Mouse (Mus musculus) kidney, postnatal 0 days (tissue): ENCODE measurements around the gene Gsc2. TPM values are rescaled to one million over a fixed set of nuclear protein-coding genes. Genes with fewer than 3 reads are reported as not detected.
A peak's percentile ranks its signal among the peaks of the same experiment; 100 is the strongest.

Experiments used
- ATAC-seq: fragments of 200-750 bp; cut with Nextera tagmentation; replicated peaks from 2 replicates; pipeline ENCODE4 v1.8.0; 2017; ENCODE audit warnings: low read depth, moderate number of reproducible peaks, moderate TSS enrichment, moderate library complexity; ENCODE audit not compliant: low FRiP score
- DNase-seq: peaks from one replicate; pipeline ENCODE4 v3.0.0-alpha.2; 2016; ENCODE audit warnings: low spot score
- H3K27ac ChIP-seq: fragments of 300-500 bp; sonication (generic); 2 replicates; pipeline ENCODE4 v1.5.1; 2014; ENCODE audit warnings: mild to moderate bottlenecking
- H3K27me3 ChIP-seq: fragments of 300-500 bp; sonication (generic); 2 replicates; pipeline ENCODE4 v1.6.1; 2014; ENCODE audit warnings: low read length, mixed read lengths; ENCODE audit not compliant: insufficient read depth
- H3K36me3 ChIP-seq: fragments of 300-500 bp; sonication (generic); 2 replicates; pipeline ENCODE4 v1.6.1; 2014; ENCODE audit warnings: low read length, mixed read lengths; ENCODE audit not compliant: insufficient read depth
- H3K4me1 ChIP-seq: fragments of 300-500 bp; sonication (generic); replicated peaks from 2 replicates; pipeline ENCODE4 v1.6.1; 2014; ENCODE audit warnings: antibody characterized with exemption, low read length, mixed read lengths; ENCODE audit not compliant: insufficient read depth
- H3K4me2 ChIP-seq: fragments of 300-500 bp; sonication (generic); 2 replicates; pipeline ENCODE4 v1.6.1; 2014; ENCODE audit warnings: mild to moderate bottlenecking, low read length, moderate library complexity, mixed read lengths
- H3K4me3 ChIP-seq: fragments of 300-500 bp; sonication (generic); replicated peaks from 2 replicates; pipeline ENCODE4 v1.5.1; 2014; ENCODE audit warnings: low read depth, low read length
- H3K9ac ChIP-seq: fragments of 300-500 bp; sonication (generic); 2 replicates; pipeline ENCODE4 v1.6.1; 2014; ENCODE audit warnings: low read depth, low read length
- H3K9me3 ChIP-seq: fragments of 300-500 bp; sonication (generic); replicated peaks from 2 replicates; pipeline ENCODE4 v1.6.1; 2016; ENCODE audit warnings: low read length, inconsistent platforms, mixed read lengths
- CTCF ChIP-seq: IDR thresholded peaks from 2 replicates; pipeline ENCODE4 v1.5.1; 2016; ENCODE audit warnings: antibody characterized with exemption, low read depth, mild to moderate bottlenecking, moderate library complexity
- WGBS: fragments of 180-500 bp; shearing (Covaris S2); extraction: QIAGEN DNeasy Blood & Tissue Kit; methylation state at CpG from one replicate; pipeline ENCODE4 v1.1.7; 2014; 5-methylcytosine and 5-hydroxymethylcytosine counted together
- polyA plus RNA-seq: library from polyadenylated mRNA; unstranded; fragments of >200 nt; fragmentation: Nextera tagmentation; extraction: Ambion mirVana; gene quantifications from 2 replicates; pipeline ENCODE4 v1.2.1, GENCODE M21; 2015

Gsc2 gene
- polyA plus RNA-seq, 1 experiment from 2014 or later: 0.09 TPM

GRCm38 (mm10) chr16:17896091-17896490, 18.8 kb downstream of the Gsc2 start:
- H3K27me3 ChIP-seq: no peaks in the 10 kb centered on the region
- no peak overlapping the region for H3K4me2 ChIP-seq
- H3K36me3 ChIP-seq: peaks cover 10% of the 10 kb centered on the region
- ATAC-seq (no peak), DNase-seq (no peak)
- no peak overlapping the region for H3K4me3 ChIP-seq
- no peak overlapping the region for H3K27ac ChIP-seq
- H3K9me3 ChIP-seq: no peaks in the 10 kb centered on the region
- no peak overlapping the region for H3K9ac ChIP-seq
- H3K4me1 ChIP-seq: no peaks in the 10 kb centered on the region
- TF ChIP-seq CTCF: no peak

- Histone ChIP-seq H3K9ac (no peak within 1 kb of the TSS), H3K4me1 (0 out of 2 replicates have a peak, but pooled peaks cover 10% of the 10 kb centered on the region), H3K9me3 (no peaks in the 10 kb centered on the region), H3K4me2 (no peak within 1 kb of the TSS), H3K4me3 (no peak within 1 kb of the TSS), H3K36me3 (no peaks in the 10 kb centered on the region), H3K27me3 (no peaks in the 10 kb centered on the region), H3K27ac (no peak within 1 kb of the TSS)
- ATAC-seq: no peak
- no peak for DNase-seq
- 80% methylated on average over 2 of the region's 2 CpGs for WGBS
- no peak for TF ChIP-seq CTCF
These were observed 20.9 kb downstream of the Gsc2 start, which contains the start of gene Tssk1 for GRCm38 (mm10) chr16:17893923-17894322. TSS of gene Tssk1 (plus strand) at chr16:17894223.

GRCm38 (mm10) chr16:17892606-17893005, 22.3 kb downstream of the Gsc2 start:
- 60% methylated on average over 3 of the region's 3 CpGs for WGBS
- ATAC-seq (no peak), DNase-seq (no peak)
- Histone ChIP-seq H3K27me3 (no peaks in the 10 kb centered on the region), H3K4me1 (0 out of 2 replicates have a peak, but pooled peaks cover 10% of the 10 kb centered on the region), H3K4me2 (no peak overlapping the region), H3K9me3 (no peaks in the 10 kb centered on the region), H3K27ac (no peak overlapping the region), H3K36me3 (no peaks in the 10 kb centered on the region), H3K4me3 (no peak overlapping the region), H3K9ac (no peak overlapping the region)
- TF ChIP-seq CTCF: no peak

- ATAC-seq (peak; percentile 97), DNase-seq (peak; percentile 99)
- peak within 1 kb of the TSS; percentile 93 for H3K4me3 ChIP-seq
- H3K27me3 ChIP-seq: no peaks in the 10 kb centered on the region
- H3K9ac ChIP-seq: peak within 1 kb of the TSS; percentile 93
- no peak for TF ChIP-seq CTCF
- 0 out of 2 replicates have a peak, but pooled peaks cover 10% of the 10 kb centered on the region for H3K4me1 ChIP-seq
- no peaks in the 10 kb centered on the region for H3K36me3 ChIP-seq
- under 1% methylated on average over 38 of the region's 38 CpGs for WGBS
- no peaks in the 10 kb centered on the region for H3K9me3 ChIP-seq
- H3K27ac ChIP-seq: peak within 1 kb of the TSS; percentile 97
- peak within 1 kb of the TSS; percentile 83 for H3K4me2 ChIP-seq
These were observed 23.3 kb downstream of the Gsc2 start, which contains the start of gene Gm20518 for GRCm38 (mm10) chr16:17891567-17891959. TSS of gene Gm20518 (minus strand) at chr16:17891671.

- Histone ChIP-seq H3K4me3 (peak overlapping the region; percentile 93), H3K4me2 (peak overlapping the region; percentile 83), H3K9ac (peak overlapping the region; percentile 93), H3K27me3 (no peaks in the 10 kb centered on the region), H3K4me1 (0 out of 2 replicates have a peak, but pooled peaks cover 10% of the 10 kb centered on the region), H3K9me3 (no peaks in the 10 kb centered on the region), H3K27ac (peak overlapping the region; percentile 97), H3K36me3 (no peaks in the 10 kb centered on the region)
- TF ChIP-seq CTCF: no peak
- DNase-seq: peak; percentile 68
- under 1% methylated on average over 37 of the region's 44 CpGs for WGBS
- ATAC-seq: peak; percentile 77
These were observed 23.8 kb downstream of the Gsc2 start for GRCm38 (mm10) chr16:17890917-17891566.

GRCm38 (mm10) chr16:17890342-17890727, 24.5 kb downstream of the Gsc2 start:
- no peaks in the 10 kb centered on the region for H3K36me3 ChIP-seq
- 0 out of 2 replicates have a peak, but pooled peaks cover 10% of the 10 kb centered on the region for H3K4me1 ChIP-seq
- 37% methylated on average over 2 of the region's 2 CpGs for WGBS
- peak overlapping the region; percentile 93 for H3K9ac ChIP-seq
- 0 out of 2 replicates have a peak overlapping the region, but pooled peaks have one; percentile 97 for H3K27ac ChIP-seq
- peak overlapping the region; percentile 93 for H3K4me3 ChIP-seq
- H3K27me3 ChIP-seq: no peaks in the 10 kb centered on the region
- DNase-seq: no peak
- H3K9me3 ChIP-seq: no peaks in the 10 kb centered on the region
- peak overlapping the region; percentile 83 for H3K4me2 ChIP-seq
- TF ChIP-seq CTCF: no peak
- no peak for ATAC-seq
